Mouse (Mus musculus) heart, embryonic 16.5 days (tissue): Measurements from ENCODE around the gene Rabgap1. TPM values are rescaled to one million over a fixed set of nuclear protein-coding genes. Genes with fewer than 3 reads are reported as not detected.

Experiments used
- ATAC-seq: fragments of 200-750 bp; cut with Nextera tagmentation; replicated peaks from 2 replicates; pipeline ENCODE4 v1.8.0; 2017; ENCODE audit warnings: moderate number of reproducible peaks; ENCODE audit not compliant: insufficient read depth, low FRiP score; ENCODE audit errors: extremely low read depth
- H3K27ac ChIP-seq: fragments of 300-500 bp; sonication (generic); 2 replicates; pipeline ENCODE4 v1.5.1; 2014; ENCODE audit warnings: mild to moderate bottlenecking, low read length, control low read depth, moderate library complexity
- H3K27me3 ChIP-seq: fragments of 300-500 bp; sonication (generic); 2 replicates; pipeline ENCODE4 v1.6.1; 2014; ENCODE audit warnings: low read length, mixed read lengths; ENCODE audit not compliant: control insufficient read depth, insufficient read depth
- H3K36me3 ChIP-seq: fragments of 300-500 bp; sonication (generic); 2 replicates; pipeline ENCODE4 v1.6.1; 2014; ENCODE audit not compliant: control insufficient read depth, insufficient read depth
- H3K4me1 ChIP-seq: fragments of 300-500 bp; sonication (generic); 2 replicates; pipeline ENCODE4 v1.6.1; 2014; ENCODE audit warnings: low read length, mixed read lengths; ENCODE audit not compliant: control insufficient read depth, insufficient read depth
- H3K4me2 ChIP-seq: fragments of 300-500 bp; sonication (generic); 2 replicates; pipeline ENCODE4 v1.6.1; 2014; ENCODE audit warnings: low read depth, mild to moderate bottlenecking, control low read depth, low read length
- H3K4me3 ChIP-seq: fragments of 300-500 bp; sonication (generic); 2 replicates; pipeline ENCODE4 v1.5.1; 2014; ENCODE audit warnings: mild to moderate bottlenecking, control low read depth, low read length
- H3K9ac ChIP-seq: fragments of 300-500 bp; sonication (generic); 2 replicates; pipeline ENCODE4 v1.6.1; 2014; ENCODE audit warnings: low read length, control low read depth
- H3K9me3 ChIP-seq: fragments of 300-500 bp; sonication (generic); replicated peaks from 2 replicates; pipeline ENCODE4 v1.6.1; 2016; ENCODE audit warnings: low read length; ENCODE audit not compliant: control insufficient read depth
- WGBS: fragments of 180-500 bp; shearing (Covaris S2); extraction: QIAGEN DNeasy Blood & Tissue Kit; methylation state at CpG from one replicate; pipeline ENCODE4 v1.1.7; 2014; 5-methylcytosine and 5-hydroxymethylcytosine counted together
- polyA plus RNA-seq: library from polyadenylated mRNA; unstranded; fragments of >200 nt; fragmentation: Nextera tagmentation; extraction: Ambion mirVana; gene quantifications from 2 replicates; pipeline ENCODE4 v1.2.1, GENCODE M21; 2015

Gene Rabgap1
- polyA plus RNA-seq, 1 experiment from 2014 or later = 25.6 TPM

DNA sequence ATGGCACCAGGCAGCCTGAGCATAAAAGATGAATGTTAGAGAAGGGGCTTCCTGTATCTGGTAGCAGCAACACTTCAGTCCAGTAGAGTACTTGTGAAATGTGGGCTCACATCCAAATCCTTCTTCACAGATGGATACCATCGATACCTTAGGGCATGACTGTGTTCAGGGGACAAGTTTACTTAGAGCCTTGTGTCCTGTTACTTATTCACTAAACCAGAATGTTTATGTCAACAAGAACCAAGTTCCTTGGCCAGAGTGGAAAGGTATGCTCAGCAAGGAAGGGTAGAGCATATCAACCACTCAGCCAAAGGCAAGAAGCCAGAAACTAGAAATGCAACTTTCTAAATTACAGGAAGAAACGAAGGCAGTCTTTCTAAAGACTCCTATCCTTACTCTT lies 127.6 kb downstream of the Rabgap1 start:
- Histone ChIP-seq H3K9ac (no peak overlapping the region), H3K36me3 (peaks cover 8% of the 10 kb centered on the region; the same call in 1 of the 2 replicates), H3K27ac (no peak overlapping the region), H3K4me1 (peaks cover 13% of the 10 kb centered on the region), H3K4me2 (no peak overlapping the region), H3K27me3 (no peaks in the 10 kb centered on the region), H3K9me3 (no peaks in the 10 kb centered on the region), H3K4me3 (no peak overlapping the region)
- 59% methylated on average over 2 of the region's 2 CpGs for WGBS
- ATAC-seq = no peak

DNA sequence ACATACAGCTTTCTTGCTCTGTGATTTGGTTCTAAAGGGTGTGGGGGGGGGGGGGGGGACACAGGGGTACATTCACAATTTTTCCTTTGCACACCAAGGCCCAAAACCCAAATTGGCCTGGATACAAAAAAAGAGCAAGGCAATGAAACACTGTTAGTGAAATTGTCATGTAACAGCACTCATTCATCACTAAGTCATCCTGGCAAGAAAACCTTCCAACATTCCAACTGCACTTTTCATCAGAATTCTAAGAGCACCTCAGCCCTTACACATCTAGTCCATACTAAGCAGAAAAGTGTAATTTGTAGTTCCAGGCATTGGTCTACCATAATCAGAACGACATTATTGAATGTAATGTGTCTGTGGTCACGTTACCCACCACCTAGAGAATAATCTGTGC lies 129.1 kb downstream of the Rabgap1 start:
- no peak for ATAC-seq
- Histone ChIP-seq H3K4me1 (peaks cover 11% of the 10 kb centered on the region), H3K9ac (no peak overlapping the region), H3K4me3 (no peak overlapping the region), H3K4me2 (no peak overlapping the region), H3K27me3 (no peaks in the 10 kb centered on the region), H3K36me3 (no peaks in the 10 kb centered on the region; the same call in 1 of the 2 replicates), H3K27ac (no peak overlapping the region), H3K9me3 (no peaks in the 10 kb centered on the region)
- 92% methylated on average over 2 of the region's 2 CpGs for WGBS

DNA sequence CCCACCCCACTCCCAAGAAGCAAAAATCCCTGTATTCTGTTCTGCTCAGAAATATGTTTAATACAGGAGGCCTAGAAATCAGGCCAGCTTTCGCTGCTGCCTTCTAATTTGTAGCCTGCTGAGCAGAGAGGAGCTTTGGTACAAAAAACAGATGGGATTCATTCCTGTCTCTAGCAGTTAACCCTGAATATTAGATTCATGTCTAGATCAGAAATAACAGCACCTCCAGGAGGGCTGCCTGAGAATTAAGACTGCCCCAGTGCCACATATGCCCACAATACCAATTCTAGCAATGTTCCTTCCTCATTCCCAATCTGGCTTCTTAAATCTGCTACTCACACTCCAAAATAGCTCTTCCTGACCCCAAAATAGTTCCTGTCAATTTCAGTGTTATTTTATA lies 133.6 kb downstream of the Rabgap1 start:
- H3K9me3 ChIP-seq = no peaks in the 10 kb centered on the region
- no peaks in the 10 kb centered on the region for H3K4me1 ChIP-seq
- no peak for ATAC-seq
- no peak overlapping the region for H3K27ac ChIP-seq
- 95% methylated on average over 1 of the region's 1 CpGs for WGBS
- H3K27me3 ChIP-seq = no peaks in the 10 kb centered on the region
- no peak overlapping the region for H3K9ac ChIP-seq
- H3K4me3 ChIP-seq = no peak overlapping the region
- H3K4me2 ChIP-seq = no peak overlapping the region
- H3K36me3 ChIP-seq = no peaks in the 10 kb centered on the region

DNA sequence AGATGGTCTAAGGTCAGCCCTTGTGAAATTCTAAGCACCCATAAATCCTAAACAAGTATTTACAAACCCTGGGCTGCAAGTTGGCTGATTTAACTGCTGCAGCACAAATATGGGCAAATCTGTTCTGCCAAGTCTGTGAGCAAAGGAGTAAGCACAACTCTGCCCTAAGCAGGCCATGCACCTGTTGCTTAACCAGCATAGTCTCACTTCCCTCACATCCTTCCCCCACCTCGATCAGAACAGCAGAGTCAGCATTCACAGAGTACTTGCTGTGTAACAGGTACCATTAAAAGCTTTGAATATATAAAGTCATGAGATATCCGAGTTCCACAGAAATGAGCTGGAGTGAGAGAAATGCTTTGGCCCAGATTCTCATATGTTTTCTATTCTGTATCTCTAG lies 135.1 kb downstream of the Rabgap1 start:
- no peak for ATAC-seq

DNA sequence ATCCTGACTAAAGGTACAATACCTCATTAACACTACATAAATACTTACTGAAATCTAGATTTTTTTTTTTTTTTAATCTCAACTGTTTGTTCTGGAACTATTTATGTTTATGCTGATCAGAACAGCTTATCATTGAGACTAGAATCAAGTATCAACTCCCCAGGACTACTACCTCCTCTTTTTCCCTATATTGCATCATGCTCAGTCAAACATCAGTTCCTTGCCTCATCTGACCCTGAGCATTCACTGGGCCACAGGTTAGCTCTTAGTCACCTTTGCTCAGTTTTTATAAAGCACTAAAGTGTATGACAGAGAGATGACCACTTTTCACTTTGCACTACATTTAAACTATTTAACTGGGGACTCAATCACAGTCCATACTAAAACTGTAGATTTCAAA lies 144.8 kb downstream of the Rabgap1 start:
- Histone ChIP-seq H3K4me3 (no peak overlapping the region), H3K27ac (no peak overlapping the region), H3K4me1 (no peaks in the 10 kb centered on the region), H3K27me3 (no peaks in the 10 kb centered on the region), H3K4me2 (no peak overlapping the region), H3K9me3 (no peaks in the 10 kb centered on the region), H3K9ac (no peak overlapping the region), H3K36me3 (peaks cover 5% of the 10 kb centered on the region)
- no peak for ATAC-seq

More for the DNA sequence above, 135.1 kb downstream of the Rabgap1 start:
- Histone ChIP-seq H3K4me1 (no peaks in the 10 kb centered on the region), H3K36me3 (0 out of 2 replicates have a peak, but pooled peaks cover 3% of the 10 kb centered on the region), H3K9ac (no peak overlapping the region), H3K27me3 (no peaks in the 10 kb centered on the region), H3K4me3 (no peak overlapping the region), H3K4me2 (no peak overlapping the region), H3K9me3 (no peaks in the 10 kb centered on the region), H3K27ac (no peak overlapping the region)
- 87% methylated on average over 2 of the region's 2 CpGs for WGBS

Other genes starting within 250 kb of the Rabgap1 start
- gene Olfr366, start 231.7 kb upstream of the Rabgap1 start, polyA plus RNA-seq = not detected in 2 replicates
- not detected in 2 replicates for gene Olfr368, start 116.8 kb upstream of the Rabgap1 start, polyA plus RNA-seq
- gene Pdcl, start 83.9 kb upstream of the Rabgap1 start, polyA plus RNA-seq = 32.0 and 36.2 TPM in 2 replicates
- 9.1 and 9.3 TPM in 2 replicates for gene Rc3h2, start 20.4 kb upstream of the Rabgap1 start, polyA plus RNA-seq
- gene Zbtb26, start 144 bp upstream of the Rabgap1 start, polyA plus RNA-seq = 4.5 and 4.6 TPM in 2 replicates
- gene Zbtb6, start 108 bp upstream of the Rabgap1 start, polyA plus RNA-seq = 3.7 and 4.4 TPM in 2 replicates
- 0.75 and 1.2 TPM in 2 replicates for gene Gpr21, start 73.1 kb downstream of the Rabgap1 start, polyA plus RNA-seq